Mouse (Mus musculus): Measurements from ENCODE around the gene Sptbn4.

Gene Sptbn4

GRCm38 (mm10) chr7:27354783-27355182 is 92.7 kb downstream of the Sptbn4 start:
- peak; percentile 30 for DNase-seq (ENCODE audit: low read depth, low spot score)

- DNase-seq (ENCODE audit: low read depth, low spot score) = peak; percentile 36
Measured at GRCm38 (mm10) chr7:27354144-27354543, 93.3 kb downstream of the Sptbn4 start.

GRCm38 (mm10) chr7:27345444-27345843 is 102.0 kb downstream of the Sptbn4 start:
- DNase-seq (ENCODE audit: low read depth, low spot score) = no peak

GRCm38 (mm10) chr7:27342595-27342994 is 104.9 kb downstream of the Sptbn4 start:
- DNase-seq (ENCODE audit: low read depth, low spot score) = no peak

- no peak for DNase-seq (ENCODE audit: low read depth, low spot score)
Measured at GRCm38 (mm10) chr7:27339519-27339918, 108.0 kb downstream of the Sptbn4 start.

- DNase-seq (ENCODE audit: low read depth, low spot score) = no peak
Measured at GRCm38 (mm10) chr7:27339114-27339513, 108.4 kb downstream of the Sptbn4 start.

GRCm38 (mm10) chr7:27337175-27337853 is 110.2 kb downstream of the Sptbn4 start, which contains the start of gene Ltbp4:
Gene Ltbp4, minus strand, starts transcription at chr7:27337692.
- DNase-seq (ENCODE audit: low read depth, low spot score) = no peak

GRCm38 (mm10) chr7:27335928-27336823 is 111.3 kb downstream of the Sptbn4 start:
- DNase-seq (ENCODE audit: low read depth, low spot score) = peak; percentile 67

GRCm38 (mm10) chr7:27335011-27335720 is 112.3 kb downstream of the Sptbn4 start:
- DNase-seq (ENCODE audit: low read depth, low spot score) = no peak

GRCm38 (mm10) chr7:27334405-27334911 is 113.0 kb downstream of the Sptbn4 start:
- no peak for DNase-seq (ENCODE audit: low read depth, low spot score)

- no peak for DNase-seq (ENCODE audit: low read depth, low spot score)
Measured at GRCm38 (mm10) chr7:27333316-27333941, 114.1 kb downstream of the Sptbn4 start.

- DNase-seq (ENCODE audit: low read depth, low spot score) = peak; percentile 55
Measured at GRCm38 (mm10) chr7:27332353-27333199, 114.9 kb downstream of the Sptbn4 start.

GRCm38 (mm10) chr7:27331854-27332253 is 115.6 kb downstream of the Sptbn4 start:
- DNase-seq (ENCODE audit: low read depth, low spot score) = no peak

- no peak for DNase-seq (ENCODE audit: low read depth, low spot score)
Measured at GRCm38 (mm10) chr7:27331541-27331851, 116.0 kb downstream of the Sptbn4 start.

- DNase-seq (ENCODE audit: low read depth, low spot score) = peak; percentile 60
Measured at GRCm38 (mm10) chr7:27330709-27331540, 116.6 kb downstream of the Sptbn4 start.

GRCm38 (mm10) chr7:27329981-27330380 is 117.5 kb downstream of the Sptbn4 start:
- DNase-seq (ENCODE audit: low read depth, low spot score) = no peak

- DNase-seq (ENCODE audit: low read depth, low spot score) = no peak
Measured at GRCm38 (mm10) chr7:27329326-27329947, 118.0 kb downstream of the Sptbn4 start.

- no peak for DNase-seq (ENCODE audit: low read depth, low spot score)
Measured at GRCm38 (mm10) chr7:27328648-27329047, 118.8 kb downstream of the Sptbn4 start.

- DNase-seq (ENCODE audit: low read depth, low spot score) = no peak
Measured at GRCm38 (mm10) chr7:27328161-27328560, 119.3 kb downstream of the Sptbn4 start.

Data from c-Kit-negative CD71-positive TER-119-positive erythroid progenitor cells, embryonic 14.5 days (primary cell).